Mouse (Mus musculus) T-helper 17 cell (primary cell): ENCODE measurements around the gene Rap1gap.

ENCODE experiments used
- in situ Hi-C, 2 experiments: fragments of 300-600 bp; cut with MboI, MseI; formaldehyde crosslinking; loops; 1 replicate in 1 of 2; 2 replicates in 1 of 2; pipeline ENCODE4 v1.15.1; 2025; ENCODE audit warnings: high pct_unique_total_duplicates in 2 of 2

Gene Rap1gap

DNA sequence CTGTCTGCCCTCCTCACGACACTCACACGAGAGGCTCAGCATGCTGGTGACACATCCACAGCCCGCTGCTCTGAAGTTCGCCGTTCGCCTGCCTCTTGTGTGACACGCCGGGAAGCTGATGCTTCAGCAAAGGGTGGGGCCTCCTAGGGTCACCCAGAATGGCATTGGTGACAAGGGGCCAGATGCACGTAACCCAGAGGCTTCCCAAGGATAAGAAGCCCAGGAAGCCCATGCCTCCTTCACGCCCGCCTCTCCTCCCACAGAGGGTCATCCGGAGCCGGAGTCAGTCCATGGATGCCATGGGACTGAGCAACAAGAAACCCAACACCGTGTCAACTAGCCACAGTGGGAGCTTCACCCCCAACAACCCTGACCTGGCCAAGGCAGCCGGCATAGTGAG is 57.0 kb downstream of the Rap1gap start:
- in situ Hi-C loops: no loop called here

DNA sequence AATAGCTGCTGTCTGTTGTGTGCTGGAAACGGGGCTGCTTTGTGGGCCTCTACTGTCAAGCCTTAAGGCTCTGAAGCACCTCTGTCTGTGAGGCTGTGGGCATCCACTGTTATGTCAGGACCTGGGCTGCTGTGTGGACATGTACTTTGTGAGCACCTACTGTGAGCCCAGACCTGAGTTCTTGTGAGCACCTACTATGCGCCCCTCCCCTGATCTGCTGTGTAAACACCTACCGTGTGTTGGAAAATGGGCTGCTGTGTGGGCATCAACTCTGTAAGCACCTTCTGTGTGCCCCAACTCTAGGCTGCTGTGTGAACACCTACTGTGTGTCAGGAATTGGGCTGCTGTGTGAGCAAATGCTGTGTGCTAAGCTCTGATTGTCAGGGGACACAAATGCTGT is 57.7 kb downstream of the Rap1gap start:
- in situ Hi-C loops: no loop called here

DNA sequence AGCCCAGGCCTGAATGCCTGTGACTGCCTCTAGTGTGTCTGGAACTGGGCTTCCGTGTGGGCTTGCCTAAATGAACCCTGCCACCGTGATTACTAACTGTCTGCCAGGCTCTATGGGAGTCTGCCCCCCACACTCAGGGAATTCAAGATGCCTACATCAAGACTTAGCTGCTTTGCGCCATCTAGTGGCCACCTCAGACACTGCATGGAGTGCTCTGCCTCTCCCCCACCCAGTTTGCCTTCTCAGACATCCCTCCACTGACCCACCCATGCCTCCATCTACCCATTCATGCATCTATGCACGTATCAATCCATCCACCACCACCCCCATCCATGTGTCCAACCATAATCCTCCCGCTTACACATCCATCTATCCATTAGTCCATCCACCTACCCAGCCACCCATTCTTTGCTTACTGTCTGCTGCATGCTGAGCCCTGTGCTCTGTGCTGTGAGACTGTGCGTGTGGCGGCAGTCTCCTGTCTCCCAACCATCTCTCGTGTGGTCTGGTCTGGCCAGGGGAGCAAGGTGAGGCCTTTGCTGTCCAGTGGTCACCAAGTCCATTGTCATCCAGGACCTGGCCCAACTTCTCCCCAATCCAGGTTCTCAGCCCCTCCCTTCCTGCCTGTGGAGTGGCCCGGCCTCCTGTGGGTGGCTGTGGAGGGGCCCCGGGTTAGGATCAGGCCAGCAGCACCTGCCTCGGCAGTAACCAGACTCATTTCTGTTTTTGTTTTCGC is 58.3 kb downstream of the Rap1gap start:
- in situ Hi-C loops: no loop called here

DNA sequence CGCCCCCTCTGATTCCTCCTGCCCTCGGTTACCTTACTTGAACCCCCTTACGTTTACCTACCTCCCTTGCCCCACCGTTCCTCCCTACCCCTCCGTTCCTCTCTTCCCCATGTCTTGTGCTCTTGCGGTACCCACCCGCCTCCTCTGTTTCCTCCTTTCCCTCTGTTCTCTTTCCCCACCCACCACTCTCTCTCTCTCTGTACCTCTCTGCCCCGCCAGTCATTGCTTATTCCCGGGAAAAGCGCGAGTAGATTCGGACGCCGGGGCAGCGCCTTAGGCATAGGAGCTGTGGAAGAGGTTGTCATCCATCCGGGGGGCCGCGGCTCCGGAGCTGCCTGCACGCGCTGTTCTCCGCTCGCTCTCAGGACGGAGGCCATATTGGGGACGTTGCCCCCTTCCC is 59.0 kb downstream of the Rap1gap start:
- in situ Hi-C loops: no loop called here

DNA sequence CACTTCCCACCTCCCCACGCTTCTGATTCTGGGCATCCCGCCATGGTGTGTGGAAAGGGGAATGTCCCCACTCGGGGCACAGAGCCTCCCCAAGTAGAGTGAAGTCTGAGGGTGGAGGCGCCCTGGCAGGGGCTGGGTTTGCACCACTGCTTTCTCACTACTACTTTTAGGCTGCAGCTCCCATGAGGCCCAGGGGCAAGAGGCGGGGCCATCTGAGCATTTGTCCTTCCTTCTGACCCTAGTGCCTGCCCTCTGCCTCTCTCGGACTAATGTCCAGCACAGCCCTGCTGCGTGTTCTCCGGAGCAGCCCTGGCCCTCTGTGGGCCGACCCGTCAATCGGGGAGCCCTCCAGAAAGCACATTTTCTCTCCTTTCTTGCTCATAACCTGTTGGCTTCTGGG is 59.7 kb downstream of the Rap1gap start:
- in situ Hi-C loops: no loop called here

DNA sequence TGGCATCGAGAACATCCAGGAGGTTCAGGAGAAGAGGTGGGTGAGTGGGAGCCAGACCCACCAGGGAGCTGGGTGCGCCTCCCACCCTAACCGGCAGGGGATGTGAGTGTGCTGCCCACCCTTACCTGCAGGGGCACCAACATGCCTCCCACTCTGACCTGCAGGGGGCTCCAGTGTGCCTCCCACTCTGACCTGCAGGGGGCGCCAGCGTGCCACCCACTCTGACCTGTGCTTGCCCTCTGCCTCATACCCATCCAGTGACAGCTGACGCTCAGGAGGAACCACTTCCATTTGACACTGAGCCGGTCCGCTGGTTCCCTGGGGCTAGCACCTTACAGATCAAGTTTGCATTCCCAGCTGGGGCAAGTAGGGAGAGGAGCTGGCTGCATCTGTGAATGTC is 60.2 kb downstream of the Rap1gap start:
- in situ Hi-C loops: no loop called here

DNA sequence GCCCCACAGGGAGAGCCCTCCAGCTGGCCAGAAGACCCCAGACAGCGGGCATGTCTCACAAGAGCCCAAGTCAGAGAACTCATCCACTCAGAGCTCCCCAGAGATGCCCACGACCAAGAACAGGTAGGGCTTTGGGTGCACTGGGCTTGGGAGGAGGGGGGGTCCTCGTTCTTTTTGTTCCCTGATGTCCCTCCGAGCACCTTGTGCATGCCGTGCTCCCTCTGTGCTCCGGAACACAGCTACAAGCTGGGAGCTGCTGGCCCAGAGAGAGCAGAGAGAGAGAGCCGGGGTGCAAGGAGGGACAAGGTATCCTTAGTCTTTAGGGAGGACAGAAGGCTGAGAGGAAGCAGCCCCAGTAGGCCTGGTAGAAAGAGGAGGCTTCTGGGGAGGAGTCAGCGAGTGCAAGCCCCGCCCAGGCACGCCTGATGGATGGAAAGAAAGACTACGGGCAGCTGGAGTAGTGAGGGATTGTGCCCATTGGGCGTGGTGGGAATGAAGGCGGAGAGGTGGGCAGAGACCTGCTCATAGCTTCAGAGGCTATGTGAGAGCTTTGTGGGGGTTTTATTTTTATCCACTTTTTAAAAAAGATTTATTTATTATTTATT is 61.1 kb downstream of the Rap1gap start:
- in situ Hi-C loops: no loop called here

DNA sequence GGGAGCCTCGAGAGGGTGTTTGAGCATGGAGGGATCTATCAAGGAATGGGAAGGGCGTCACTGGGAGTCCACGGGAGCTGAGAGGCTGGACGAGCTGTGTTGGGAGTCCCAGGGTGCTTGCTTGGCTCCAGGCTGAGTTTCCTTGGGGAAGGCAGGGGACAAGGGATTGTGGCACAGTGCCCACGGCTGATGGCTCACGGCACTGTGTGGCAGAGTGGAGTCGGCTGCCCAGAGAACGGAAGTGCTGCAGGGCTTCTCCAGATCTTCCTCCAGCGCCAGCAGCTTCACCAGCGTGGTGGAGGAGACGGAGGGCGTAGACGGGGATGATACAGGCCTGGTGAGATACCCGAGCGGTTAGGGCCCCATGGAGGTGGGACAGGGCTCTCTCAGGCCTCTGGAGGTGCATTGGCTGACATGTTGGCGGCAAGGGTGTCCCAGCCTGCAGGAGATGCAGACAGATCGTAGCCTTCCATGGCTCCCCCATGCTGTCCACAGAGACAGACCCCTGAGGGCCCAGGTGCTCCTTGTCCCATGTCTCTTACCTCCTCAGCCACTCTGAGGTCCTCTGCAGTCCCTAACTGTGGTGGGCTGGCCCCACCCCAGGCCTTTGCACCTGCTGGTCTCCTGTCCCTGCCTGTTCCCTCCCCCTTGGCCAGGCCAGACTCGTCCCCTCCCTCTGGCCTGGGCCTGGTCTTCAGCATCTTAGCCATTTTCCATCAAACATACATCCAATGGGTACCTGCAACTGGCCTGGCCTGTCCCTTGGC is 62.4 kb downstream of the Rap1gap start:
- in situ Hi-C loops: no loop called here

DNA sequence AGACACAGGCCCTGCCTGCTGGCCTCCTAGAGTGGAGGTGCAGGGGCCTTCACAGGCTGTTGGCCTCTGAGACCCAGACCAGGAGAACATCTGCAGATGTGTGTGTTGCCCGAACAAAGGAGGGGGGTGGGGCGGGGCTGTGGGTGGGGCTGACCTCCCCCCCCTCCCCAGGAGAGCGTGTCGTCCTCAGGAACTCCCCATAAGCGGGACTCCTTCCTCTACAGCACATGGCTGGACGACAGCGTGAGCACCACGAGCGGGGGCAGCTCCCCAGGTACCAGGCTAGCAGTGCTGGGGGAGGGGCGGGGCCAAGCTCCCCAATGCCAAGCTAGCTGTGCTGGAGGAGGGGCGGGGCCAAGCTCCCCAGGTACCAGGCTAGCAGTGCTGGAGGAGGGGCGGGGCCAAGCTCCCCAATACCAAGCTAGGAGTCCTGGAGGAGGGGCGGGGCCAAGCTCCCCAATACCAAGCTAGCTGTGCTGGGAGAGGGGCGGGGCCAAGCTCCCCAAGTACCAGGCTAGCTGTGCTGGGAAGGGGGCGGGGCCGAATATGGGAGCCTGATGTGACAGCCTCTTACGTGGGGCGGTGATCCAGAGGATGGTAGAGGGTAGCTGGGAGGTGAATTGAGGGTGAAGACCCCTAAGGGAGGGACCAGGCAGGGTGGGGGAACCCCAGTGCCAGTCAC is 63.1 kb downstream of the Rap1gap start:
- in situ Hi-C loops: no loop called here

DNA sequence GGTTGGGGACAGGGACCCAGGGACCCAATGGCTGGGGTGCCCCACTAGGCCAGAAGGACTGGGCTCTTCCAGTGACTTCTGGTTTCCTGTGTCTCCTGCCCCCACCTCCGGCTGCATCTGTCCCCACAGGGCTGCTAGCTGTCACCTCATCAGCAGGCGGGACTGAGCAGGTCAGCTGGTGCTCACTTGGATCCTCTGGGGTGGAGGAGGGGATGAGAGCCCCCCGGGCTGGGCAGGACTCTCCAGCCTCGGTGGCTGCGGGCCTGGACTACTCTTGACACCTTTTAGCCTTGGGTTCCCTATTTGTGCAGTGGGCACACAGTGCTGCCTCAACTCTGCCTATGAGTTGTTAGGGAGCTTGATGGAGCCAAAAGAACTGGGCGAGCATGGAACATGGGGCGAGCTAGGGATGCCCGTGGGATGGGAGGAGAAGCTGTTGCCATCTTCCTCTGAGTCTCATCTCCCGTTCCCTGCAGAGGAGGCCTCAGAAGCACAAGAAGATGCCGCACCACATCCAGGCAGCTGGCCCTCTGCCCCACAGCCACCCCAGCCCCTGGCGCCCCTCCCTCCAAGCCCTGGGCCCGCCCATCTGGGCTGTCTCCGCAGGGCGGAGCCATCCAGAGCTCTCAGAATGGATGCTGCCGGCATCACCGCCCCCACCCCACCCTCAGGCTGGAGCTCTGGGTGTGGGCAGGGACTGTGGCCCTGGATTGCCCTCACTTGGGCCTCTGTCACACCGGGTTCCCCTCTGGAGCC is 64.1 kb downstream of the Rap1gap start:
- in situ Hi-C loops: no loop called here

DNA sequence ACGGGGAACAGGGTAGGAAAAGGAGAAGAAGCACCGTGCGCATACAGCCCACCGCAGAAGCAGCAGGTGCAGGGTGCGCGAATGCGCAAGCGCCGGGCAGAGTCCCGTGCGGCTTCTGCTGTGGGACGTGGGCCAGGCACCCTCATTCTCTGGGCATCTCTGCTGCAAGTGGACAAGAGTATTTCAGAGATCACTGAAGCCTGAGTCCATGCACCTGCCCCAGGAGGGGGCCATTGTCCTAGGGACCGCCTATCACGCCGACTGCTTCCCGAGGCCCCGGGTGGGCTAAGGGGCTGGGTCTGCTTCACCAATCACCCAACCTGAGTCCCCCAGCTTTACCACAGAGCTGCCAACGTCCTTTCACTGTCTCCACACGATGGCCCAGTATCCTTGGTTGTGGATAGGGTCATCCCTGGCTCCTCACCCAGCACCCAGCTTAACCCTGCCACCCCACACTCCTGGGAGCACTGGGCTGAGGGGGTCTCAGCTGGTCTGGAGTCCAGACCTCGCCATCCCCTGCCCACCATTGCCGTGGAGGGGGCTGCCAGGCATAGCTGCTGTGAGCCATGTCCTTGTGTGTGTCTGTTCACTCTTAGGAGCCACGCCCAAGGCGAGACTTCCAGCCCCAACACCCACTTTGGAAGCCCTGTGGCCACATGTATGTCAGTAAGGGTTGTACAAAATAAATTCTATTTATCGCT is 64.8 kb downstream of the Rap1gap start:
- in situ Hi-C loops: no loop called here

DNA sequence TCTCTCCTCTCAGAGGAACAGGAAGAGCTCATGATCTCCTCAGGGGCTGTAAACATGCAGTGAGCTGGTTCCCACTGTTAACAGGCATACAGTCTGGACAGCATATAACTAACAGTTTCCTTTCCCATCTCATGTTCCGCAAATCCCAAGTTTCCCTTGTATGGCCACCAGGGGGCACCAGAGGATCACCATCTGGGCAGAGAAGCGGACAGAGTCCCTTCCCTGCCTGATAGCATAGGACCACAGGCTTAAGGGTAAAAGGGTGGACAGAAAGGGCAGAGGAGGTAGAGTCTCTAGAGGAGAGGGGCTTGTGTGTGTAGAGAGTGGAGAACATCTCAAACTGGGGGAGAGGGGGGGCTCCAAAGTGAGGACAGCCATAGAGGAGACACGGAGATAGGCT is 65.6 kb downstream of the Rap1gap start:
- in situ Hi-C loops: loop anchor here (5.0 kb wide), 2 partner anchors 62 to 107 kb away; no protein-coding TSS in a partner anchor

DNA sequence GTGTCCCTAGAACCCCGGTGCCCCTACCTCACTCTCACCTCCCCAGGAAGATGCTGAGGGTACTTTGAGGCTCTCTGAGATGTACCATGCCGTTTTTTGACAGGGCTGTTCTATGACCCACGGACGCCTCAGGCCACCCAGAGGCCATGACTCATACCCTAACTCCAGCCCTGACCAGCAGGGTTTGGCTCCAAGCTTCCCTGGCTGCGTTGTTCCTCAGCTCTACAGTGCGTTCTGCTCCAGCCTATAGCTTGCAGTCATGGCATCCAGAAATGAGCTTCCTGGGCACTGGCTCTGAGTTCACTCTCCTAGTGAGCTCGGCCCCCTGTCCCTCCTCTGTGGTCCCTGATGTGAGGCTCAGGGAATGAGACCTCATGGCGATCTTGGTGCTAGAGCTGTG is 66.2 kb downstream of the Rap1gap start:
- in situ Hi-C loops: loop anchor here (5.0 kb wide), 2 partner anchors 62 to 107 kb away; no protein-coding TSS in a partner anchor

DNA sequence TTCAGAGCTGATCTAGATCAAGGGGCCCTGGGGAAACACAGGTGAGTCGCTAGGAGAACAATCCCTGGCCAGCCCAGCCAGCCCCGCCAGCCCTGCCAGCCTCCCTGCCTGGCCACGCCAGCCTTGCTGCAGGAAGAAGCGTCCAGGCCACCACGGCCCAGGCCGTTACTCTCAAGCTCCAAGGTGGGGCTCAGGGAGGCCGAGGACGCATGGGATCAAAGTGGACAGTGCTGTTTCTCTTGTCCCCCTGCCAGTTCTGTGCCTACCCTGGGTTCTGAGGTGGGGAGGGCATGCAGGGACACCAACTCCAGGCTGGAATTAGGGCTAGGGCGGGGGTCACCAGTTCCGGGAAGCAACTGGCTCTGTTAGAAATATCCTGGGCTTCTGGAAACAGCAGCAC is 67.4 kb downstream of the Rap1gap start:
- in situ Hi-C loops: loop anchor here (5.0 kb wide), 2 partner anchors 60 to 105 kb away; no protein-coding TSS in a partner anchor

DNA sequence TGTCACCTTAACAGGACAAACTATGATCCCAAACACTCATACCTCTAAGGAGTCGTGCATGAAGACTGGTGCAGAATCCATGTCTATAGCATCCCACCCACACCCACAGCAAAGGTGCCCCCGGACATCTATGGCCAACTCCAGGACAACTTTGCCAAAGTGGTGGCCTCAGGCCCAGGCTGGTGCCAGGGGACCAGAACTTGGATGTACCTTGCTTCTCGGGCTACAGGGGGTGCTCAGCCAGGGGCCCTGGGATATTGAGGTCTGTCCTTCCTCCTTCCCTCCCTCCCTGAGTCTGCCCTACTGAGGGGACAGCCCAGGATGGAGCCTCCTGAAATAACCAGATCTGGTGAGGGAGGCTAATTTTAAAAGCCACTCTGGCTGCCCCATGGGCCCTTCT is 67.8 kb downstream of the Rap1gap start:
- in situ Hi-C loops: loop anchor here (5.0 kb wide), 2 partner anchors 60 to 105 kb away; no protein-coding TSS in a partner anchor

DNA sequence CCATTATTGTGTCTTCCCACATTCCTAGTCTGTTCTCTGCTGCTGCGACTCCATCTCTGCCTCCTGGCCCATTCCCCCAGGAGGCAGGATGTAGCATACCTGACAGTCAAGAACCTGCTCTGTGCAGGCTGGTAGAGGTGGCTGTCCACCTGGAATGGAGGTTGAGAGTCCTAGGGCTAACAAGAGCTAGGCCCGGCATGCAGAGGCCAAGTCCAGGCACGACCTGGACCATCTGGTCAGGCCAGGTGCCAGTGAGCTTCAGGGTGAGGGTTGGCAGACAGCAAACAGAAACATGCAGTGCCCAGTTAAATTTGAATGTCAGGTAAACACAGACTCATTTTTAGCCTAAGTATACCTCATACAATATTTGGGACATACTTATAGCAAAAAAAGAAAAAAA is 68.4 kb downstream of the Rap1gap start:
- in situ Hi-C loops: loop anchor here (5.0 kb wide), 2 partner anchors 59 to 104 kb away; no protein-coding TSS in a partner anchor

DNA sequence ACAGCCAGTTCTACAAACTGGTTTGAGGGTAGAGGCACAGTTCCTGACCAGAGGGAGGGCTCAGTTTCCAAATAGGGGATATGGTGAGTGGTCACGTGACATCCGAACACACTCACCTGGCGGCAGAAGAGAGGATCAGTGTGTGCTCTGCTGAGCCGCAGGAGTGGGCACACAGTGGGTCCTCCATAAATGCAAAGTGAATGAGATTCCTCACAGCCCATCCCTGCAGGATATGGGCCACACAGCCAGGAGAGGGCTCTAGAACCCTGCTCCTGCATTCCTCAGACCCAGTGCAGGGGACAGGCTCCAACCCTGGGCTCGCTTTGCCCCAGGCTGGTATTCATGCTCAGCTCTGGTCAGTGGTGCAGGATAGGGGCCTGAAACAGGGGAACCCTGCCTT is 68.9 kb downstream of the Rap1gap start:
- in situ Hi-C loops: loop anchor here (5.0 kb wide), 2 partner anchors 59 to 104 kb away; no protein-coding TSS in a partner anchor

DNA sequence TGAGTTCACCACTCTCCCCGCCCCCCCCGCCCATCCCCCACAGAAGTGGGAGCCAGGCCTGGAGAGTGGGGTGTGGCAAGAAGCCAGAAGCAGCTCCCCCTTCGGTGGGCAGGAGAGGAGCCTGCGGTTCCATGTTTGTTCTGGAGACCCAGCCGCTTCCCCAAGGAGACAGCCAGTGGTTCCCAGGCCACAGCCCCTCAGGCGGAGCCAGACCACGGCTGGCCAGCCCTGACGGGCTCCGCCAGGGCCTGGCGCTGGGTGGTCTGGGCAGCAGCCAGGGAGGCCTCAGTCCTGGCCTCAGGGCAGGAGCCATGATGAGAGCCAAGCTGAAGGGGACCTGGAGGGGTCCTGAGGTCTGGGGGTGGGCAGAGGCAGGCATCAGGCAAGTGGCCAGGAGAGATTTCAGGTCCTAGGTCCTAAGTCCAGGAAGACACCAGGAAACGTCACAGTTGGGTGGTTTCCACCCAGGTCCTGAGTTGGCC is 71.7 kb downstream of the Rap1gap start:
- in situ Hi-C loops: no loop called here

DNA sequence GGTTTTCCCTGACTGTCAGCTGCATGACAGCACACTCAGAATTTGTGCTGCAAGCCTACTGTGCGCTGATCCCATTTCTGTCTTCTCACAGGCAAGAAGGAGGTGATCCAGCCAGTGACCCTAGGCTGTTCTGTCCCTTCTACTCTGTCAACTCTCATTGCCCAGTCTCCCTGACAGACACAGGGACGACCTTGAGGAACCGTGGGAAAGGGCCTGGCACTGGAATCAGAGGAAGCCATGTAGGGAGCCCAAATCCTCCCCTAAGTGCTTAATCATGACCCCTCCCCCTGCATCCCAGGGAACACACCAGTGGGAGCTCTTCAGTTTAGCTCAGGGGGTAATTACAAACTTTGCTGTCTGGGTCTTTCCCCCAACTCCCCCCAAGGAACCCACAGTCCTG is 73.2 kb downstream of the Rap1gap start:
- in situ Hi-C loops: no loop called here
